Mouse (Mus musculus) adipose tissue, adult 10 weeks (tissue): ENCODE data around the gene Cypt15. TPM values are rescaled to one million over a fixed set of nuclear protein-coding genes. Genes with fewer than 3 reads are reported as not detected.

Experiments used
- polyA plus RNA-seq: library from polyadenylated mRNA; stranded (reverse); fragments of 350-450 nt; fragmentation: Illumina TruSeq; extraction: RNeasy Lipid Tissue Mini Kit (QIAGEN cat#74804); gene quantifications from one replicate; pipeline ENCODE4 v1.2.3, GENCODE M21; 2014; ENCODE audit warnings: low read depth, low replicate concordance

Cypt15 gene
- polyA plus RNA-seq, result not detected

GRCm38 (mm10) chrX:39345967-39346366, at the start of gene Cypt15:
TSS of gene Cypt15 (plus strand) at chrX:39346267.

